Mouse (Mus musculus) kidney, embryonic 16.5 days (tissue): Measurements from ENCODE around the gene Ntm. TPM values are rescaled to one million over a fixed set of nuclear protein-coding genes. Genes with fewer than 3 reads are reported as not detected.

Source experiments
- ATAC-seq: fragments of 200-750 bp; cut with Nextera tagmentation; 2 replicates; pipeline ENCODE4 v1.8.0; 2017; ENCODE audit warnings: moderate TSS enrichment; ENCODE audit not compliant: low FRiP score, low TSS enrichment
- H3K27ac ChIP-seq: fragments of 300-500 bp; sonication (generic); 2 replicates; pipeline ENCODE4 v1.5.1; 2014; ENCODE audit warnings: low read length
- H3K27me3 ChIP-seq: fragments of 300-500 bp; sonication (generic); 2 replicates; pipeline ENCODE4 v1.6.1; 2014; ENCODE audit warnings: low read length, control low read depth, mixed read lengths; ENCODE audit not compliant: insufficient read depth
- H3K36me3 ChIP-seq: fragments of 300-500 bp; sonication (generic); 2 replicates; pipeline ENCODE4 v1.6.1; 2014; ENCODE audit warnings: low read length, control low read depth, mixed read lengths; ENCODE audit not compliant: insufficient read depth
- H3K4me1 ChIP-seq: fragments of 300-500 bp; sonication (generic); 2 replicates; pipeline ENCODE4 v1.6.1; 2014; ENCODE audit warnings: low read length, control low read depth, mixed read lengths; ENCODE audit not compliant: insufficient read depth
- H3K4me2 ChIP-seq: fragments of 300-500 bp; sonication (generic); replicated peaks from 2 replicates; pipeline ENCODE4 v1.6.1; 2014; ENCODE audit warnings: low read depth, low read length
- H3K4me3 ChIP-seq: fragments of 300-500 bp; sonication (generic); 2 replicates; pipeline ENCODE4 v1.5.1; 2014; ENCODE audit warnings: mild to moderate bottlenecking, low read length
- H3K9ac ChIP-seq: fragments of 300-500 bp; sonication (generic); replicated peaks from 2 replicates; pipeline ENCODE4 v1.6.1; 2014; ENCODE audit warnings: low read length
- H3K9me3 ChIP-seq: fragments of 300-500 bp; sonication (generic); 2 replicates; pipeline ENCODE4 v1.6.1; 2016; ENCODE audit warnings: low read length, control low read depth
- WGBS: fragments of 180-500 bp; shearing (Covaris S2); extraction: QIAGEN DNeasy Blood & Tissue Kit; methylation state at CpG from one replicate; pipeline ENCODE4 v1.1.7; 2014; 5-methylcytosine and 5-hydroxymethylcytosine counted together
- polyA plus RNA-seq: library from polyadenylated mRNA; unstranded; fragments of >200 nt; fragmentation: Nextera tagmentation; extraction: Ambion mirVana; gene quantifications from 2 replicates; pipeline ENCODE4 v1.2.1, GENCODE M21; 2015

The Ntm gene
- polyA plus RNA-seq, 1 experiment from 2014 or later, result 42.1 TPM

GRCm38 (mm10) chr9:29769361-29769760 lies 193.6 kb downstream of the Ntm start:
- Histone ChIP-seq H3K4me3 (no peak overlapping the region), H3K4me2 (no peak overlapping the region), H3K9ac (no peak overlapping the region), H3K9me3 (no peaks in the 10 kb centered on the region), H3K27ac (no peak overlapping the region), H3K36me3 (no peaks in the 10 kb centered on the region), H3K4me1 (no peaks in the 10 kb centered on the region), H3K27me3 (no peaks in the 10 kb centered on the region)
- 24% methylated on average over 4 of the region's 4 CpGs for WGBS
- no peak for ATAC-seq

- H3K4me2 ChIP-seq, result no peak overlapping the region
- ATAC-seq, result peak; percentile 75; the same call in 1 of the 2 replicates
- H3K27ac ChIP-seq, result no peak overlapping the region
- H3K9ac ChIP-seq, result no peak overlapping the region
- H3K36me3 ChIP-seq, result no peaks in the 10 kb centered on the region
- H3K4me3 ChIP-seq, result no peak overlapping the region
- no peaks in the 10 kb centered on the region for H3K4me1 ChIP-seq
- no peaks in the 10 kb centered on the region for H3K9me3 ChIP-seq
- 54% methylated on average over 6 of the region's 6 CpGs for WGBS
- no peaks in the 10 kb centered on the region for H3K27me3 ChIP-seq
These were observed 196.7 kb downstream of the Ntm start for GRCm38 (mm10) chr9:29765990-29766980.

- H3K4me1 ChIP-seq, result no peaks in the 10 kb centered on the region
- H3K36me3 ChIP-seq, result no peaks in the 10 kb centered on the region
- no peaks in the 10 kb centered on the region for H3K9me3 ChIP-seq
- H3K4me2 ChIP-seq, result no peak overlapping the region
- no peak for ATAC-seq
- H3K4me3 ChIP-seq, result no peak overlapping the region
- H3K27me3 ChIP-seq, result no peaks in the 10 kb centered on the region
- no peak overlapping the region for H3K9ac ChIP-seq
- no peak overlapping the region for H3K27ac ChIP-seq
- 85% methylated on average over 4 of the region's 4 CpGs for WGBS
These were observed 199.6 kb downstream of the Ntm start for GRCm38 (mm10) chr9:29763338-29763737.

GRCm38 (mm10) chr9:29761952-29762586 lies 200.9 kb downstream of the Ntm start:
- no peaks in the 10 kb centered on the region for H3K36me3 ChIP-seq
- no peaks in the 10 kb centered on the region for H3K9me3 ChIP-seq
- no peak for ATAC-seq
- no peak overlapping the region for H3K9ac ChIP-seq
- no peaks in the 10 kb centered on the region for H3K27me3 ChIP-seq
- H3K27ac ChIP-seq, result no peak overlapping the region
- no peak overlapping the region for H3K4me3 ChIP-seq
- no peak overlapping the region for H3K4me2 ChIP-seq
- WGBS, result 54% methylated on average over 8 of the region's 8 CpGs
- H3K4me1 ChIP-seq, result no peaks in the 10 kb centered on the region

- Histone ChIP-seq H3K27ac (no peak overlapping the region), H3K4me2 (no peak overlapping the region), H3K4me1 (no peaks in the 10 kb centered on the region), H3K9me3 (no peaks in the 10 kb centered on the region), H3K27me3 (no peaks in the 10 kb centered on the region), H3K36me3 (no peaks in the 10 kb centered on the region), H3K4me3 (no peak overlapping the region), H3K9ac (no peak overlapping the region)
- WGBS, result 85% methylated on average over 5 of the region's 5 CpGs
- ATAC-seq, result no peak
These were observed 201.4 kb downstream of the Ntm start for GRCm38 (mm10) chr9:29761511-29761910.

GRCm38 (mm10) chr9:29759940-29760339 lies 203.0 kb downstream of the Ntm start:
- H3K27me3 ChIP-seq, result no peaks in the 10 kb centered on the region
- H3K27ac ChIP-seq, result no peak overlapping the region
- no peaks in the 10 kb centered on the region for H3K4me1 ChIP-seq
- H3K4me2 ChIP-seq, result no peak overlapping the region
- no peak overlapping the region for H3K9ac ChIP-seq
- H3K36me3 ChIP-seq, result no peaks in the 10 kb centered on the region
- 54% methylated on average over 3 of the region's 3 CpGs for WGBS
- no peak overlapping the region for H3K4me3 ChIP-seq
- no peak for ATAC-seq
- no peaks in the 10 kb centered on the region for H3K9me3 ChIP-seq

- no peak overlapping the region for H3K4me3 ChIP-seq
- H3K36me3 ChIP-seq, result no peaks in the 10 kb centered on the region
- H3K27me3 ChIP-seq, result no peaks in the 10 kb centered on the region
- H3K27ac ChIP-seq, result no peak overlapping the region
- ATAC-seq, result no peak
- no peak overlapping the region for H3K4me2 ChIP-seq
- no peaks in the 10 kb centered on the region for H3K9me3 ChIP-seq
- WGBS, result 85% methylated on average over 2 of the region's 2 CpGs
- no peak overlapping the region for H3K9ac ChIP-seq
- H3K4me1 ChIP-seq, result no peaks in the 10 kb centered on the region
These were observed 203.9 kb downstream of the Ntm start for GRCm38 (mm10) chr9:29759060-29759459.

- Histone ChIP-seq H3K27me3 (no peaks in the 10 kb centered on the region), H3K9me3 (no peaks in the 10 kb centered on the region), H3K9ac (no peak overlapping the region), H3K4me2 (no peak overlapping the region), H3K36me3 (no peaks in the 10 kb centered on the region), H3K4me3 (no peak overlapping the region), H3K27ac (no peak overlapping the region), H3K4me1 (peaks cover 14% of the 10 kb centered on the region; the same call in 1 of the 2 replicates)
- ATAC-seq, result no peak
These were observed 208.6 kb downstream of the Ntm start for GRCm38 (mm10) chr9:29754374-29754773.

- H3K4me2 ChIP-seq, result no peak overlapping the region
- H3K36me3 ChIP-seq, result no peaks in the 10 kb centered on the region
- WGBS, result 42% methylated on average over 1 of the region's 1 CpGs
- H3K4me1 ChIP-seq, result peaks cover 14% of the 10 kb centered on the region; the same call in 1 of the 2 replicates
- no peak overlapping the region for H3K27ac ChIP-seq
- H3K4me3 ChIP-seq, result no peak overlapping the region
- H3K9ac ChIP-seq, result no peak overlapping the region
- ATAC-seq, result peak; percentile 77; the same call in 1 of the 2 replicates
- no peaks in the 10 kb centered on the region for H3K9me3 ChIP-seq
- no peaks in the 10 kb centered on the region for H3K27me3 ChIP-seq
These were observed 211.5 kb downstream of the Ntm start for GRCm38 (mm10) chr9:29751396-29751795.
